ENCODE assay signal across 16 mouse cellular contexts in genomic region chr4:128949470-128950005, GRCm38 (mm10). TPM values are rescaled to one million over a fixed set of nuclear protein-coding genes. Genes with fewer than 3 reads are reported as not detected.
DNase-seq lines count a peak whose midpoint lies in the region; ATAC-seq lines count a peak whose summit lies in the region.
"Had no signal": no experiment of that assay in that cellular context is flagged by ENCODE, and none has a peak within 500 bp of the region (broad histone marks: within the 10 kb centered on the region; RNA-seq: fewer than 3 reads in every experiment).

No protein-coding gene starts in this region.

- no peak overlapping the region for H3K4me3 ChIP-seq in kidney, embryonic 16.5 days (ENCODE audit: low read length)
- H3K4me3 ChIP-seq in hindbrain, embryonic 14.5 days (replicated peaks; ENCODE audit: low read length) = no peak overlapping the region
- H3K4me3 ChIP-seq: forebrain, embryonic 10.5 days; hindbrain, embryonic 13.5 days; left cerebral cortex, adult 2 months; liver, embryonic 15.5 days had no signal

- H3K4me2 ChIP-seq in kidney, embryonic 16.5 days (replicated peaks; ENCODE audit: low read depth, low read length) = no peak overlapping the region
- no peak overlapping the region for H3K4me2 ChIP-seq in hindbrain, embryonic 14.5 days (replicated peaks)
- H3K4me2 ChIP-seq: hindbrain, embryonic 13.5 days; liver, embryonic 15.5 days had no signal

- 34% methylated on average over 15 of the region's 15 CpGs for WGBS in kidney, embryonic 16.5 days
- 47% methylated on average over 15 of the region's 15 CpGs for WGBS in hindbrain, embryonic 14.5 days

- H3K9me3 ChIP-seq in kidney, embryonic 16.5 days (ENCODE audit: low read length) = no peaks in the 10 kb centered on the region
- no peaks in the 10 kb centered on the region for H3K9me3 ChIP-seq in hindbrain, embryonic 14.5 days (ENCODE audit: control insufficient read depth, low read length)
- H3K9me3 ChIP-seq: forebrain, embryonic 10.5 days; hindbrain, embryonic 13.5 days; liver, embryonic 15.5 days had no signal

- H3K27me3 ChIP-seq in kidney, embryonic 16.5 days (ENCODE audit: insufficient read depth, low read length) = no peaks in the 10 kb centered on the region
- H3K27me3 ChIP-seq in hindbrain, embryonic 14.5 days (ENCODE audit: control insufficient read depth, insufficient read depth, low read length) = no peaks in the 10 kb centered on the region
- H3K27me3 ChIP-seq: hindbrain, embryonic 13.5 days had no signal

- DNase-seq in kidney, adult 18-20 months = peak; percentile 26
- DNase-seq in kidney, adult 11 months = no peak
- DNase-seq in 3134 (ENCODE audit: extremely low read depth, insufficient read length, low spot score) = peak; percentile 83
- peak; percentile 71 for DNase-seq in R1 (ENCODE audit: low read depth, low spot score)
- no peak for DNase-seq in heart, postnatal 25 days (ENCODE audit: low spot score)
- no peak for DNase-seq in hindbrain, embryonic 14.5 days (ENCODE audit: low spot score)
- no peak for DNase-seq in frontal cortex, postnatal 36 days (ENCODE audit: low spot score in 2 of 2)
- DNase-seq: adrenal gland, postnatal 10 days; cerebellum, adult 8-10 months; heart, adult 11 months; retina, postnatal 1 day had no signal

- no peaks in the 10 kb centered on the region for H3K36me3 ChIP-seq in kidney, embryonic 16.5 days (ENCODE audit: insufficient read depth, low read length)
- H3K36me3 ChIP-seq in hindbrain, embryonic 14.5 days (replicated peaks; ENCODE audit: control insufficient read depth, insufficient read depth) = no peaks in the 10 kb centered on the region
- H3K36me3 ChIP-seq: forebrain, embryonic 10.5 days; hindbrain, embryonic 13.5 days; liver, embryonic 15.5 days had no signal

- intact Hi-C loops in heart, postnatal 25 days (cut with DNase I) = no loop called here

- H3K27ac ChIP-seq in kidney, embryonic 16.5 days (ENCODE audit: low read length) = no peak overlapping the region
- H3K27ac ChIP-seq in hindbrain, embryonic 14.5 days = no peak overlapping the region
- H3K27ac ChIP-seq: forebrain, embryonic 10.5 days; hindbrain, embryonic 13.5 days; left cerebral cortex, adult 2 months; liver, embryonic 15.5 days had no signal

- 0 out of 2 replicates have a peak, but pooled peaks have one; percentile 33 for ATAC-seq in kidney, embryonic 16.5 days (ENCODE audit: low FRiP score, low TSS enrichment)
- no peak for ATAC-seq in hindbrain, embryonic 14.5 days (ENCODE audit: low FRiP score)

- H3K9ac ChIP-seq in kidney, embryonic 16.5 days (replicated peaks; ENCODE audit: low read length) = no peak overlapping the region
- no peak overlapping the region for H3K9ac ChIP-seq in hindbrain, embryonic 14.5 days
- H3K9ac ChIP-seq: liver, embryonic 15.5 days had no signal

- H3K4me1 ChIP-seq in kidney, embryonic 16.5 days (ENCODE audit: insufficient read depth, low read length) = no peaks in the 10 kb centered on the region
- no peaks in the 10 kb centered on the region for H3K4me1 ChIP-seq in hindbrain, embryonic 14.5 days (replicated peaks; ENCODE audit: control insufficient read depth, insufficient read depth, low read length)

RNA-seq across cellular contexts. Expression of gene Azin2, which starts 12.7 kb away (rescaled TPM):
- 21.7 and 26.3 TPM in 2 replicates for polyA plus RNA-seq in kidney, embryonic 16.5 days (2015; fragmentation: Nextera tagmentation; extraction: Ambion mirVana)
- total RNA-seq in heart, postnatal 25 days (2021) = 1 to 10 TPM; 2.1 to 3.2 TPM
- 14.6 and 20.1 TPM in 2 replicates for polyA plus RNA-seq in hindbrain, embryonic 14.5 days (2014; fragmentation: Nextera tagmentation; extraction: Ambion mirVana)

RNA-seq across cellular contexts. Expression of gene Ak2, which starts 42.2 kb away (rescaled TPM):
- polyA plus RNA-seq in kidney, embryonic 16.5 days (2015; fragmentation: Nextera tagmentation; extraction: Ambion mirVana) = 226 and 238 TPM in 2 replicates
- total RNA-seq in heart, postnatal 25 days (2021) = 10 to 100 TPM; 72.9 to 73.9 TPM
- 60.4 and 64.4 TPM in 2 replicates for polyA plus RNA-seq in hindbrain, embryonic 14.5 days (2014; fragmentation: Nextera tagmentation; extraction: Ambion mirVana)

Comparison
In these comparisons a context has a peak if more than half of its experiments do, and no peak if none do; other contexts are left out.
1. DNase-seq: peak in kidney, adult 18-20 months (single experiment), 3134 (single experiment) and R1 (single experiment); none in kidney, adult 11 months (single experiment), heart, postnatal 25 days (single experiment), hindbrain, embryonic 14.5 days (single experiment) and frontal cortex, postnatal 36 days (0 of 2).